Mouse (Mus musculus): ENCODE data around the gene Negr1. TPM values are rescaled to one million over a fixed set of nuclear protein-coding genes. Genes with fewer than 3 reads are reported as not detected.

Gene Negr1
- total RNA-seq, 2 experiments from 2014 or later: 1.6 to 2.1 TPM

DNA sequence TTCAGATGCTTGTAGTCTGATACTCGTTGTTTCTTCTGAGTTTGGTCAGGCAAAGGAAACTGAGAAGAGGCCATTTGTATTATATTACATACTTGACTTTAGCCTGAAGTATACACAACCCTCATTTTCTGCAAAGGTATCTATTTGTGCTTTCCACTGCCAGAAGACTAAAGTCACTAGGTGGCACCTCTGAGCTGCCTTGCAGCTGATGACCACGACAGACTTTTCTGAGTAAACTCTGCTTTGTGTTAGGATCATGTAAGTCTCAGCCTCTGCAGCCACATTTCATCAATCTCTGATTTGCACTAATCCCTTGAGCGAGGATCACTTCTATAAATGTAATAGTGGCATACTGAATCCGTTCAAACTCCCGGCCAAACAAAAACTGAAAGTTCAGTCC is 671.1 kb downstream of the Negr1 start:
- DNase-seq: no peak

DNA sequence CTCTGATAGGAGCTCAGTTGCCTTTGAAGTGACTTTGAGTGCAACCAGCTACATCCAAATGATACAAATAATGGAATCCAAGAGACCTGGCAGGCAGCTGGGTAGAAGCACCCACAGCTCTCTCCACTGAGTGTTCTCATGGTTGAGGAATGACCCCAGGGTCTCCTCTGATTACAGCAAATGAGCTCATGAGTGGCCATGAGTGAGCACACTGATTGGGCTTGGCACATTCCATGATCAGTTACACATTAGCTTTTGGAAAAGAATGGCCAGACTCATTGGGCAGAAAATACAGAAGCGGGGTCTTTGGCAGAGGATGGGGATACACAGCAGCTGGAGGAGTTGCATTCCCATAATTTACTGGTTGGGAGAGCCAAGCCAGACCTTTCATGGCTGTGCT is 678.6 kb downstream of the Negr1 start:
- no peak for DNase-seq

DNA sequence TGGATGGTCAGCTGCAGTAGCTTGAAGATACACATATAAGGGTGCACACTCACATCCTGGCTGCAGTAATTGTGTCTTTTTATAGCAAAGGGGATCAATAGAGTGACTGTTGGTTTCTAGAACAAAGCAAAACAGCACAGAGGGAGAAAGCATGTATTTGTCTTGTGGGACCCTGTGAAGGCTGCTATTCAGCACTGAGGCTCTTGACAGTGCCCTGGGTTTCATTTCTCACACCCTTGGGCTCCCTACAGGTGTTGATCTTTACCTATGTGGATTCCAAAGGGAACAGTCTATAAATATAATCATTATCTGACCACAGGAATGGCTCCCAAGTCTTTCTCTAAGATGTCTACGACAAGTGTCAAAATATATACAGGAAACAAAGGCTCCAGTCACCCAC is 693.9 kb downstream of the Negr1 start:
- DNase-seq: no peak

DNA sequence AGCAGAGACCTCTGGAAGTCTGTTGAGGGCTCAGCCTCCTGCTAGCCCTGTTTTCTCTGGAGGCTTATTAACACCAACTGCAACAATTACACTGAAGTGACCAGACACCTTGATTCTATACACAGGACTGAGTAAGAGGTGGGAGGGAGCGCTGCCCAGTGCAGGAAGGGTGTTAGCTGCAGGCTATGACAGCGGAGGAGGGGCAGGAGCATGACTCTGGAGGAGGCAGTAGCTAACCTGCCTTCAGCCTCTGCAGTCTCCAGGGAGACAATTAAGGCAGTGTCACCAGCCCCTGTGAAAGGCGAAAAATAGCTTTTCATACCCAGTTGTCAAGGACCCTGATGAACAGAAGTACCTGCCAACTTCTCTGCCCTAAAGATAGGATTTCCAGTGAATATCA is 694.3 kb downstream of the Negr1 start:
- DNase-seq: no peak

GRCm38 (mm10) chr3:157268742-157269141 is 707.1 kb downstream of the Negr1 start:
- no peak for DNase-seq

- DNase-seq: no peak
These were observed 710.8 kb downstream of the Negr1 start for GRCm38 (mm10) chr3:157272379-157272778.

DNA sequence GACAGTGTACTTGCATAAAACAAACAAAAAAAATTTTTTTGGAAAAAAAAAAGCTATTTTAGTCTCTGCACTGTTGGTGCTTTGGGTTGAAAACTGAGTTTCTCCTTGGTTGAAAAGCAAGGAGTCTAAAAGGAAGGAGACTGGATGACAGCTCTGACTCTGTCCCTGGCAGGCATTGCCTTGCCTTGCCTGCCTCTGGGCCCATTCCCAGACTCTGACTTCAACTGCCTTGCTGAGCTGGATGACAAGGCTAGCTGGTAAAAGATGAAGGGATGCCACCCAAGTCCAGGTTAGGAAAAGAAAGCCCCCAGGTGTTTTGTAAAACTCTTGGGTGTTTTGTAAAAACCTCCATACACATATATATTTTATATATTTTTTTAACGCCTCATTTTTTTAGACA is 712.5 kb downstream of the Negr1 start:
- DNase-seq: no peak

GRCm38 (mm10) chr3:157279717-157280116 is 718.1 kb downstream of the Negr1 start:
- DNase-seq: no peak

- DNase-seq: no peak
These were observed 719.7 kb downstream of the Negr1 start for GRCm38 (mm10) chr3:157281259-157281658.

- no peak for DNase-seq
These were observed 729.7 kb downstream of the Negr1 start for GRCm38 (mm10) chr3:157291286-157291685.

- no peak for DNase-seq
These were observed 735.6 kb downstream of the Negr1 start for GRCm38 (mm10) chr3:157297216-157297615.

GRCm38 (mm10) chr3:157303430-157304116 is 742.0 kb downstream of the Negr1 start:
- no peak for DNase-seq

GRCm38 (mm10) chr3:157321081-157321573 is 759.5 kb downstream of the Negr1 start:
- no peak for DNase-seq

DNA sequence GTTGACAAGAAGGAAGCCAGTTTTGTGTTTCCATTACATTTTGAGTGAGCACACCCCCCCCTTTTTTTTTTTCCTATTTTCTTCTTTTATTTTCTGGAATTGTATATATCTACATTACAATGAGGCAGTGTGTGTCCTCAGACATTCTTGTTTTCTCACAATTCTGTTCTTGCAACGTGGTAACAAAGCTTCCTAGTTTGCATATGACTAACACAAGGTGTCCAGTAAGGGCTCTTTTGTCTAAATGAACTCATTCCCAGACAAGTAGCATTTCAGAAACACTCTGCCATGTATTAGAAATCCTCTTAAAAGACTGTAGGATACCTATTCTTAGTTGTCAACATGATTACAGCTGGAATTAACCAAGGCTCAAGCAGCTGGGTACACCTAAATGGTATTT is 760.2 kb downstream of the Negr1 start:
- DNase-seq: no peak

- DNase-seq: no peak
These were observed 772.6 kb downstream of the Negr1 start for GRCm38 (mm10) chr3:157334169-157334568.

GRCm38 (mm10) chr3:157349480-157349879 is 787.9 kb downstream of the Negr1 start:
- no peak for DNase-seq

DNA sequence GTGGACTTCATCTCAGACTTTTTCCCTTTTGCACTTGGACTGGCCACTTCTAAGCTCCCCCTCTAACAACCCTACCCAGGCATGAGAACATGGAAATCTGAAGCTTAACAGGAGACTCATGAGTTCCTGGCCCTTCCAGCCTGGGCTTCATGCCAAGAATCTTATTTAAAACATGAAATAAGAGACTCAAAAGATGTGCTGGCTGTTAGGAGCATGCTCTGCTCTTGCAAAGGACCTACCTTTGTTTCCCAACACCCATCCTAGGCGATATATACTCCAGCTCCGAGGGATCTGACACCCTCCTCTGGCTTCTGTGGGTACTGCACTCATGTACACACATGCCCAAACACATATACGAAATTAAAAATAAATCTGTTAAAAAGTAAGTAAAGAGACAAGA is 797.3 kb downstream of the Negr1 start:
- no peak for DNase-seq

GRCm38 (mm10) chr3:157359840-157360239 is 798.2 kb downstream of the Negr1 start:
- no peak for DNase-seq

Measured in gastrocnemius, postnatal 10 days (tissue).